Mouse (Mus musculus): Measurements from ENCODE around the gene Chst15. TPM values are rescaled to one million over a fixed set of nuclear protein-coding genes. Genes with fewer than 3 reads are reported as not detected.

Chst15 gene
- total RNA-seq, 2 experiments from 2014 or later = 4.6 to 22.1 TPM

Other genes with a start within 250 kb of the Chst15 start
- not detected in 2 replicates for gene Cpxm2, start 162.5 kb downstream of the Chst15 start, total RNA-seq (2014; fragmentation: Nextera tagmentation)
- not detected in 2 replicates for gene Cpxm2, start 162.5 kb downstream of the Chst15 start, total RNA-seq (2017)